Mouse (Mus musculus) liver, embryonic 14.5 days (tissue): ENCODE results near the gene Zbtb8a.

ENCODE experiments used
- CTCF ChIP-seq: IDR thresholded peaks from 2 replicates; pipeline ENCODE4 v1.5.1; 2016; ENCODE audit warnings: antibody characterized with exemption, low read depth, control low read depth
- EP300 ChIP-seq: IDR thresholded peaks from 2 replicates; pipeline ENCODE4 v1.6.1; 2016; ENCODE audit warnings: antibody characterized with exemption, low read depth

DNA sequence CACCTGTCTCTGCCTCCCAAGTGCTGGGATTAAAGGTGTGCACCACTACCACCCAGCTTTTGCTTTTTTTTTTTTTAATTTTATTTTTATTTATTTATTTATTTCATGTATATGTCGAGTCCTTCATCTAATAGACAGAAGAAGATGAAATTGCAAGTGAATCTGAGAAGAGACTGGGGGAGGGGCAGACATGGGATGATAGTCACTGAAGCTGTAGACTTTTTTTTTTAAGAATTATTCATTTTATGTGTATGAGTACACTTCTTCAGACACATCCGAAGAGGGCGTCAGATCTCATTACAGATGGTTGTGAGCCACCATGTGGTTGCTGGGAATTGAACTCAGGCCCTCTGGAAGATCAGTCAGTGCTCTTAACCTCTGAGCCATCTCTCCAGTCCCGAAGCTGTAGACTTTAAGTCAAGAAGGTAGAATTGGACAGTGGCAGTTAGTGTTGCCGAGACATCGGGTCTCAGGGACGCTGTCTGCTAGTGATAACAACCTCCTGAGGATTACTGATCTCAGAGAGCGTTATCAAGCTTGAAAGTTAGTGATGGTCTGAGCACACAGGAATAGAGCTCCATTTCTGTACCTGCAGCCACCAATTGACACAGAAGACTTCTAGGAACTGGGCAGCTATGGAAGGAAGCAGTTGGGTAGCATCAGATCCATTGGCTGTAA lies 8.5 kb upstream of the Zbtb8a start:
- TF ChIP-seq EP300, result peak; percentile 89
- no peak for TF ChIP-seq CTCF
